Mouse (Mus musculus): ENCODE data around the gene Rxfp2. TPM values are rescaled to one million over a fixed set of nuclear protein-coding genes. Genes with fewer than 3 reads are reported as not detected.

Gene Rxfp2
- total and polyA plus RNA-seq, 3 experiments = not detected

- Histone ChIP-seq H3K4me1 (ENCODE audit: control insufficient read depth in 1 of 2, insufficient read depth in 2 of 2) (no peaks in the 10 kb centered on the region), H3K4me2 (ENCODE audit: insufficient read depth, low read depth, poor library complexity, severe bottlenecking) (no peak overlapping the region), H3K27me3 (replicated peaks) (no peaks in the 10 kb centered on the region), H3K36me3 (replicated peaks in 1 of 2; ENCODE audit: control insufficient read depth in 1 of 2, insufficient read depth in 1 of 2, low read length in 1 of 2) (no peaks in the 10 kb centered on the region), H3K79me2 (replicated peaks; ENCODE audit: control insufficient read depth, extremely low read depth, insufficient read depth, poor library complexity, severe bottlenecking) (no peaks in the 10 kb centered on the region), H3K9me3 (replicated peaks; ENCODE audit: low read length) (peaks cover 59% of the 10 kb centered on the region), H3K4me3 (replicated peaks in 1 of 3; ENCODE audit: low read depth in 2 of 3, low read length in 2 of 3, poor library complexity in 1 of 3) (no peak overlapping the region), H3K9ac (ENCODE audit: insufficient read depth, low read depth) (no peak overlapping the region), H3K27ac (ENCODE audit: insufficient read depth, low read depth) (no peak overlapping the region)
- in situ Hi-C loops (cut with MboI; ENCODE audit: low pct_ligation_motif_present, low pct_unique_long_range_greater_than_20kb, low sequenced_read_pairs) (no loop called here), dilution Hi-C loops (cut with MboI; ENCODE audit: extremely low pct_ligation_motif_present, extremely low pct_unique_long_range_greater_than_20kb, low sequenced_read_pairs) (no loop called here)
- peak; percentile 12 for DNase-seq (ENCODE audit: extremely low read depth)
- no peak for TF ChIP-seq MYC (IDR thresholded peaks at IDR 0.05; ENCODE audit: low read depth, low read length)
Measured at GRCm38 (mm10) chr5:150114007-150114406, 95.5 kb downstream of the Rxfp2 start.

- Histone ChIP-seq H3K9me3 (replicated peaks; ENCODE audit: low read length) (peaks cover 54% of the 10 kb centered on the region), H3K4me3 (replicated peaks in 1 of 3; ENCODE audit: low read depth in 2 of 3, low read length in 2 of 3, poor library complexity in 1 of 3) (no peak overlapping the region), H3K27ac (ENCODE audit: insufficient read depth, low read depth) (no peak overlapping the region), H3K4me2 (ENCODE audit: insufficient read depth, low read depth, poor library complexity, severe bottlenecking) (no peak overlapping the region), H3K27me3 (replicated peaks) (no peaks in the 10 kb centered on the region), H3K4me1 (ENCODE audit: control insufficient read depth in 1 of 2, insufficient read depth in 2 of 2) (no peaks in the 10 kb centered on the region), H3K9ac (ENCODE audit: insufficient read depth, low read depth) (no peak overlapping the region), H3K79me2 (replicated peaks; ENCODE audit: control insufficient read depth, extremely low read depth, insufficient read depth, poor library complexity, severe bottlenecking) (no peaks in the 10 kb centered on the region), H3K36me3 (replicated peaks in 1 of 2; ENCODE audit: control insufficient read depth in 1 of 2, insufficient read depth in 1 of 2, low read length in 1 of 2) (no peaks in the 10 kb centered on the region)
- in situ Hi-C loops (cut with MboI; ENCODE audit: low pct_ligation_motif_present, low pct_unique_long_range_greater_than_20kb, low sequenced_read_pairs) = no loop called here
- DNase-seq (ENCODE audit: extremely low read depth) = no peak
- dilution Hi-C loops (cut with MboI; ENCODE audit: extremely low pct_ligation_motif_present, extremely low pct_unique_long_range_greater_than_20kb, low sequenced_read_pairs) = no loop called here
- TF ChIP-seq NRF1 (IDR thresholded peaks at IDR 0.05; ENCODE audit: low read depth, low read length) (no peak), MYC (IDR thresholded peaks at IDR 0.05; ENCODE audit: low read depth, low read length) (no peak)
Measured at GRCm38 (mm10) chr5:150114778-150115177, 96.3 kb downstream of the Rxfp2 start.

- Histone ChIP-seq H3K4me2 (ENCODE audit: insufficient read depth, low read depth, poor library complexity, severe bottlenecking) (no peak overlapping the region), H3K36me3 (replicated peaks in 1 of 2; ENCODE audit: control insufficient read depth in 1 of 2, insufficient read depth in 1 of 2, low read length in 1 of 2) (no peaks in the 10 kb centered on the region), H3K27ac (ENCODE audit: insufficient read depth, low read depth) (no peak overlapping the region), H3K4me3 (replicated peaks in 1 of 3; ENCODE audit: low read depth in 2 of 3, low read length in 2 of 3, poor library complexity in 1 of 3) (no peak overlapping the region), H3K4me1 (ENCODE audit: control insufficient read depth in 1 of 2, insufficient read depth in 2 of 2) (no peaks in the 10 kb centered on the region), H3K27me3 (replicated peaks) (no peaks in the 10 kb centered on the region), H3K9me3 (replicated peaks; ENCODE audit: low read length) (peaks cover 51% of the 10 kb centered on the region), H3K9ac (ENCODE audit: insufficient read depth, low read depth) (no peak overlapping the region), H3K79me2 (replicated peaks; ENCODE audit: control insufficient read depth, extremely low read depth, insufficient read depth, poor library complexity, severe bottlenecking) (no peaks in the 10 kb centered on the region)
- DNase-seq (ENCODE audit: extremely low read depth) = no peak
- in situ Hi-C loops (cut with MboI; ENCODE audit: low pct_ligation_motif_present, low pct_unique_long_range_greater_than_20kb, low sequenced_read_pairs) (no loop called here), dilution Hi-C loops (cut with MboI; ENCODE audit: extremely low pct_ligation_motif_present, extremely low pct_unique_long_range_greater_than_20kb, low sequenced_read_pairs) (no loop called here)
- no peak for TF ChIP-seq CTCF (conservative IDR thresholded peaks at IDR 0.05 in 1 of 2, IDR thresholded peaks at IDR 0.05 in 1 of 2; ENCODE audit: low read depth in 2 of 2, low read length in 2 of 2)
- TF ChIP-seq UBTF (IDR thresholded peaks at IDR 0.05; ENCODE audit: low read depth, low read length) = no peak
Measured at GRCm38 (mm10) chr5:150115271-150116092, 97.0 kb downstream of the Rxfp2 start.
